Mouse (Mus musculus) lung, postnatal 0 days (tissue): Measurements from ENCODE around the gene Fyco1.

Source experiments
- CTCF ChIP-seq: IDR thresholded peaks from 2 replicates; pipeline ENCODE4 v1.5.1; 2016; ENCODE audit warnings: antibody characterized with exemption, mild to moderate bottlenecking
- EP300 ChIP-seq: IDR thresholded peaks from 2 replicates; pipeline ENCODE4 v1.6.1; 2016; ENCODE audit warnings: antibody characterized with exemption, mild to moderate bottlenecking, control low read depth

- TF ChIP-seq CTCF (no peak), EP300 (no peak)
Measured at GRCm38 (mm10) chr9:123768443-123768842, 83.3 kb downstream of the Fyco1 start.
